Mouse (Mus musculus) c-Kit-positive CD71-positive TER-119-positive erythroid progenitor cells, embryonic 14.5 days (primary cell): ENCODE measurements at regions not wholly inside any gene's neighbourhood (a gene's known extent, or its start where the extent isn't known, plus 50 kb on each side); places are given as distances from the start of the nearest gene placed in this dataset.

Source experiments
- DNase-seq: peaks from one replicate; pipeline ENCODE4 v3.0.0-alpha.2; 2013; ENCODE audit warnings: low spot score

- peak; percentile 23 for DNase-seq
Measured at GRCm38 (mm10) chr13:30085446-30085845, 50.8 kb upstream of the Mboat1 start.

- peak; percentile 95 for DNase-seq
Measured at GRCm38 (mm10) chr13:30085005-30085404, 51.3 kb upstream of the Mboat1 start.

GRCm38 (mm10) chr13:30084386-30084785 is 51.9 kb upstream of the Mboat1 start:
- DNase-seq = no peak

- DNase-seq = peak; percentile 71
Measured at GRCm38 (mm10) chr13:30083949-30084348, 52.3 kb upstream of the Mboat1 start.

- no peak for DNase-seq
Measured at GRCm38 (mm10) chr13:30082761-30083160, 53.5 kb upstream of the Mboat1 start.

GRCm38 (mm10) chr13:30080705-30081474 is 55.4 kb upstream of the Mboat1 start:
- DNase-seq = no peak

GRCm38 (mm10) chr13:30074517-30075064 is 61.7 kb upstream of the Mboat1 start:
- DNase-seq = no peak

- DNase-seq = no peak
Measured at GRCm38 (mm10) chr13:30074069-30074468, 62.2 kb upstream of the Mboat1 start.

GRCm38 (mm10) chr13:30069397-30069796 is 66.9 kb upstream of the Mboat1 start:
- DNase-seq = no peak

GRCm38 (mm10) chr13:30067581-30068375 is 68.5 kb upstream of the Mboat1 start:
- DNase-seq = no peak

- DNase-seq = no peak
Measured at GRCm38 (mm10) chr13:30065520-30065919, 70.8 kb upstream of the Mboat1 start.

GRCm38 (mm10) chr13:30063741-30064140 is 72.5 kb upstream of the Mboat1 start:
- DNase-seq = no peak

GRCm38 (mm10) chr13:30062285-30062684 is 74.0 kb upstream of the Mboat1 start:
- no peak for DNase-seq

GRCm38 (mm10) chr13:30055141-30055645 is 69.3 kb upstream of the E2f3 start:
- DNase-seq = no peak

- no peak for DNase-seq
Measured at GRCm38 (mm10) chr13:30051891-30052550, 66.2 kb upstream of the E2f3 start.

GRCm38 (mm10) chr13:30050745-30051508 is 65.1 kb upstream of the E2f3 start:
- DNase-seq = no peak

GRCm38 (mm10) chr13:30048260-30048859 is 62.5 kb upstream of the E2f3 start:
- no peak for DNase-seq

GRCm38 (mm10) chr13:30046504-30047169 is 60.8 kb upstream of the E2f3 start:
- DNase-seq = no peak

- no peak for DNase-seq
Measured at GRCm38 (mm10) chr13:30046061-30046460, 60.2 kb upstream of the E2f3 start.

- no peak for DNase-seq
Measured at GRCm38 (mm10) chr13:30045225-30045624, 59.4 kb upstream of the E2f3 start.
